Mouse (Mus musculus) heart, postnatal 0 days (tissue): Measurements from ENCODE around the gene Nup188.

Experiments
- CTCF ChIP-seq: IDR thresholded peaks from 2 replicates; pipeline ENCODE4 v1.5.1; 2016; ENCODE audit warnings: antibody characterized with exemption, control low read depth, low read depth
- EP300 ChIP-seq: IDR thresholded peaks from 2 replicates; pipeline ENCODE4 v1.6.1; 2016; ENCODE audit warnings: antibody characterized with exemption, low read depth

DNA sequence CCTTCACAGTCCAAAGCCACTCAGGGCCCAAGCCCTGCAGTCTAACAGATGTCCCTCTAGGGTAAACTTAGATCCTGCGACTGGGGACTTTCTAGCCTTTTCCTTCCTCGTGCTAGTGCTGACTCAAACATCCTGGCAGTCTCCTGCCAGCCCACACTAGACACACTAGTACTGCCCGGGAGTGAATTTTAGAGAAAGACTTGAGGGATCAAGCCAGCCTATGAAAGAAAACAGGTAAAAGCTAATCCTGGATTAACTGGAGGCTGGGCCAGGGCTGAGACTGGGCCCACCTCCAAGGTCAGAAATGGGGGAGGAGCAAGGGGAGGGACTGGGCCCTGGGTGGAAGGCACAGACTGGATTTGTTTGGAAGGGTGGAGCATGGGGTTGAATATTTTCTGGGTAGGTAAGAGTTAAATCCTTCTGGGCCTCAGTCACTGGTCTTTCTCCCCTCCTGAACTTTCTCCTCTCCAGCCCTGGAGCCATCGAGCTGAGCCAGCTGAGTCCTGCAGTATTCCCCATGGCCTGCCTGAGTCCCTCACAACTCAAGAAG is 19.7 kb upstream of the Nup188 start:
- TF ChIP-seq CTCF, result no peak
- 0 out of 2 replicates have a peak, but pooled peaks have one; percentile 15 for TF ChIP-seq EP300
